Mouse (Mus musculus): ENCODE measurements at regions not wholly inside any gene's neighbourhood (a gene's known extent, or its start where the extent isn't known, plus 50 kb on each side); places are given as distances from the start of the nearest gene placed in this dataset.

DNA sequence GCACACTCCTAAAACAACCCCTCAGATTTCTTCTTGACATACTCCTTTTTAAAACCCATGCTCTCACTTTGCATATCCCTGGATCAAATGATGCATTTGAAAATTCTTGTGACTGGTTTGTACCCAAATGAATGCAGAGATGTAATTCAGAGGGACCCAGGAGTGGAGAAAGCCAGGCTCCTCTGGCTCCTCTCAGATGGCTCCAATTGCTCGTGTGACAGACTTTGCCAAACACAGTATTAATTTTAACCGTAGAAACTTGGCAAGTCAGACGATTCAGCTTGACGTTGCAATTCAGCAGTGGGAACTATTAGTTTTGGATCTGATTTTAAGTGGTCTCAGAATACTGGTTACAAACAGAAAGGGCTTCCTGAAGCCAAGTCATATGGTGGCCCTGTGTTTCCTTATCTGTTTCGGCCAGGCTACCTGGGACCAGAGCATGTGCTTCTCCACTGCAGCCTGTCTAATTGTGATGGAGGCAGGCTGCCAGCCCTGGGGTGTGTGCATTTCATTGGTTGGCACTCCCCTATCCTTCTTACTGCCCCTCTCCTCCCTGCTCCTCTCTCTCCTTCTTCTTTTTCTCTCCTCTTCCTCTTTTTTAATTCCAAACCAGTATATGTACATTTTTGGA lies 81.9 kb upstream of the Klf12 start:
- H3K4me1 ChIP-seq (ENCODE audit: control insufficient read depth, insufficient read depth, low read length): no peaks in the 10 kb centered on the region
- intact Hi-C loops (cut with DNase I): no loop called here
- no peak for DNase-seq

GRCm38 (mm10) chr14:100362786-100363185 lies 78.3 kb upstream of the Klf12 start:
- TF ChIP-seq POLR2A (IDR thresholded peaks at IDR 0.05; ENCODE audit: insufficient read depth, low read depth, low read length): no peak
- TF ChIP-seq CTCF (IDR thresholded peaks at IDR 0.05): no peak
- TF ChIP-seq EP300 (IDR thresholded peaks at IDR 0.05; ENCODE audit: insufficient read depth, low read depth, low read length): no peak
- H3K27me3 ChIP-seq (ENCODE audit: control insufficient read depth, insufficient read depth, low read length): no peaks in the 10 kb centered on the region
- WGBS: 65% methylated on average over 3 of the region's 3 CpGs
- H3K4me3 ChIP-seq: no peak overlapping the region
- H3K27ac ChIP-seq: no peak overlapping the region
- no peaks in the 10 kb centered on the region for H3K36me3 ChIP-seq (ENCODE audit: control insufficient read depth, insufficient read depth, low read length)
- no peak overlapping the region for H3K9ac ChIP-seq (ENCODE audit: low read depth, low read length)
- no peaks in the 10 kb centered on the region for H3K4me1 ChIP-seq (ENCODE audit: control insufficient read depth, insufficient read depth, low read length)
- no peak for DNase-seq
- H3K79me2 ChIP-seq (replicated peaks; ENCODE audit: control insufficient read depth, insufficient read depth, low read length): no peaks in the 10 kb centered on the region
- intact Hi-C loops (cut with DNase I): no loop called here

More for the DNA sequence above, 81.9 kb upstream of the Klf12 start:
- no peaks in the 10 kb centered on the region for H3K27me3 ChIP-seq (ENCODE audit: control insufficient read depth, insufficient read depth, low read length)
- no peak overlapping the region for H3K9ac ChIP-seq (ENCODE audit: low read depth, low read length)
- no peak overlapping the region for H3K4me3 ChIP-seq
- 40% methylated on average over 5 of the region's 5 CpGs for WGBS
- H3K36me3 ChIP-seq (ENCODE audit: control insufficient read depth, insufficient read depth, low read length): no peaks in the 10 kb centered on the region
- H3K27ac ChIP-seq: no peak overlapping the region
- H3K79me2 ChIP-seq (replicated peaks; ENCODE audit: control insufficient read depth, insufficient read depth, low read length): no peaks in the 10 kb centered on the region
- TF ChIP-seq CTCF (IDR thresholded peaks at IDR 0.05) (no peak), EP300 (IDR thresholded peaks at IDR 0.05; ENCODE audit: insufficient read depth, low read depth, low read length) (no peak), POLR2A (IDR thresholded peaks at IDR 0.05; ENCODE audit: insufficient read depth, low read depth, low read length) (no peak)

DNA sequence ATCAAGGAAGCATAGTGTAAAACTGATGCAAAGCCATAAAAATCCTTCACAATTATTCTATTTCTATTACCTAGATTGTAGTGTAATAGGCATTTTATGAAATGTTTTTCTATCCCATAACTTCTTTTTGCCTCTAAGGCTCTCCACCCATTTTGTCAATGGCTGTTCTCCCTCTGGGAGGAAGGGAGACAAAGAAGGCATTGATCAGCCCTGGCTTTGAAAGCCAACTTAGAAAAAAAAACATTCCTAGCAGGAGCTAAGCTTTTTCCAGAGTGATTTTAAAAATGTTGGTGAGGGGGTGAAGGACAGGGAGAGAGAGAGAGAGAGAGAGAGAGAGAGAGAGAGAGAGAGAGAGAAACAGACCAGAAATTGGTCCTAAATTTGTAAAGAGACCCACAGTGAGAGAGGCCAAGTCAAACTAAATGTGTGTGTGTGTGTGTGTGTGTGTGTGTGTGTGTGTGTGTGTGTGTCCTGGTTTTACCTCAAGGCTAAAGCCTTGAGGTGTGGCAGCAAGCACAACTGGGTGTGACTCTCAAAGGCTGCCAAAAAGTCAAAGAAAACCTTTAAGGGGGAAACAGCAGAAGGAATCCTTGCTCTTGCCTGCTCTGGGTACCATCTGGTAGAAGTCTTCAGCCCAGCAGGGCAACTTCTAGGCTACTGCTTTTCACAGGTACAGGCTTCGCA lies 77.0 kb upstream of the Klf12 start:
- TF ChIP-seq EP300 (IDR thresholded peaks at IDR 0.05; ENCODE audit: insufficient read depth, low read depth, low read length) (no peak), CTCF (IDR thresholded peaks at IDR 0.05) (no peak), POLR2A (IDR thresholded peaks at IDR 0.05; ENCODE audit: insufficient read depth, low read depth, low read length) (no peak)
- 100% methylated on average over 1 of the region's 1 CpGs for WGBS
- H3K27me3 ChIP-seq (ENCODE audit: control insufficient read depth, insufficient read depth, low read length): no peaks in the 10 kb centered on the region
- DNase-seq: no peak
- no peak overlapping the region for H3K4me3 ChIP-seq
- H3K79me2 ChIP-seq (replicated peaks; ENCODE audit: control insufficient read depth, insufficient read depth, low read length): no peaks in the 10 kb centered on the region
- no peaks in the 10 kb centered on the region for H3K36me3 ChIP-seq (ENCODE audit: control insufficient read depth, insufficient read depth, low read length)
- H3K27ac ChIP-seq: no peak overlapping the region
- no peaks in the 10 kb centered on the region for H3K4me1 ChIP-seq (ENCODE audit: control insufficient read depth, insufficient read depth, low read length)
- no peak overlapping the region for H3K9ac ChIP-seq (ENCODE audit: low read depth, low read length)
- intact Hi-C loops (cut with DNase I): no loop called here

- no peak overlapping the region for H3K9ac ChIP-seq (ENCODE audit: low read depth, low read length)
- no peaks in the 10 kb centered on the region for H3K4me1 ChIP-seq (ENCODE audit: control insufficient read depth, insufficient read depth, low read length)
- H3K36me3 ChIP-seq (ENCODE audit: control insufficient read depth, insufficient read depth, low read length): no peaks in the 10 kb centered on the region
- peak in 1 of 2 experiments; percentile 18 for DNase-seq
- intact Hi-C loops (cut with DNase I): no loop called here
- H3K27me3 ChIP-seq (ENCODE audit: control insufficient read depth, insufficient read depth, low read length): no peaks in the 10 kb centered on the region
- TF ChIP-seq CTCF (IDR thresholded peaks at IDR 0.05) (no peak), EP300 (IDR thresholded peaks at IDR 0.05; ENCODE audit: insufficient read depth, low read depth, low read length) (no peak), POLR2A (IDR thresholded peaks at IDR 0.05; ENCODE audit: insufficient read depth, low read depth, low read length) (no peak)
- 73% methylated on average over 3 of the region's 3 CpGs for WGBS
- no peaks in the 10 kb centered on the region for H3K79me2 ChIP-seq (replicated peaks; ENCODE audit: control insufficient read depth, insufficient read depth, low read length)
- H3K27ac ChIP-seq: no peak overlapping the region
- H3K4me3 ChIP-seq: no peak overlapping the region
These were observed 75.4 kb upstream of the Klf12 start for GRCm38 (mm10) chr14:100359881-100360280.

GRCm38 (mm10) chr14:100357131-100357530 lies 72.7 kb upstream of the Klf12 start:
- no peaks in the 10 kb centered on the region for H3K79me2 ChIP-seq (replicated peaks; ENCODE audit: control insufficient read depth, insufficient read depth, low read length)
- H3K4me1 ChIP-seq (ENCODE audit: control insufficient read depth, insufficient read depth, low read length): no peaks in the 10 kb centered on the region
- H3K27me3 ChIP-seq (ENCODE audit: control insufficient read depth, insufficient read depth, low read length): no peaks in the 10 kb centered on the region
- DNase-seq: no peak
- no peak overlapping the region for H3K4me3 ChIP-seq
- H3K27ac ChIP-seq: no peak overlapping the region
- intact Hi-C loops (cut with DNase I): no loop called here
- H3K36me3 ChIP-seq (ENCODE audit: control insufficient read depth, insufficient read depth, low read length): no peaks in the 10 kb centered on the region
- H3K9ac ChIP-seq (ENCODE audit: low read depth, low read length): no peak overlapping the region
- no peak for TF ChIP-seq CTCF (IDR thresholded peaks at IDR 0.05)
- no peak for TF ChIP-seq EP300 (IDR thresholded peaks at IDR 0.05; ENCODE audit: insufficient read depth, low read depth, low read length)
- TF ChIP-seq POLR2A (IDR thresholded peaks at IDR 0.05; ENCODE audit: insufficient read depth, low read depth, low read length): no peak
- 69% methylated on average over 4 of the region's 4 CpGs for WGBS

DNA sequence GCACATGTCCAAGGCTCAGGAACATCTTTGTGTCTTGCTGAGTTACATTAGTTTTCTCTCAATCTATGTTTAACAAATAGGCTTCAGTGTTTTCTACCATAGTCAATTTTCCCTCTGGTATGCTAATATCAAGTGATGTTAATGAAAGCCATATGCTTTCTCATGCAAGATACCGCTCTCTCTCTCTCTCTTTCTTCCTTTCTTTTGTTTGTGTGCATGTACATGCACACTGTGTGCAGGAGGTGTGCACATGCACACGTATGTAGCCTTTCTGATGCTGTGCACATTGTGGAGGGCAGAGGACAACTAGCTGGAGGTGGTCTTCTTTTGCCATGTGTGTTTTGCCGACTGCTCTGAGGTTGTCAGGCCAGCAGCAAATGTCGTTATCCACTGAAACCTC lies 69.0 kb upstream of the Klf12 start:
- H3K27me3 ChIP-seq (ENCODE audit: control insufficient read depth, insufficient read depth, low read length): no peaks in the 10 kb centered on the region
- intact Hi-C loops (cut with DNase I): no loop called here
- TF ChIP-seq CTCF (IDR thresholded peaks at IDR 0.05) (no peak), POLR2A (IDR thresholded peaks at IDR 0.05; ENCODE audit: insufficient read depth, low read depth, low read length) (no peak), EP300 (IDR thresholded peaks at IDR 0.05; ENCODE audit: insufficient read depth, low read depth, low read length) (no peak)
- H3K79me2 ChIP-seq (replicated peaks; ENCODE audit: control insufficient read depth, insufficient read depth, low read length): no peaks in the 10 kb centered on the region
- H3K4me3 ChIP-seq: no peak overlapping the region
- H3K4me1 ChIP-seq (ENCODE audit: control insufficient read depth, insufficient read depth, low read length): no peaks in the 10 kb centered on the region
- WGBS: 95% methylated on average over 4 of the region's 4 CpGs
- no peaks in the 10 kb centered on the region for H3K36me3 ChIP-seq (ENCODE audit: control insufficient read depth, insufficient read depth, low read length)
- H3K27ac ChIP-seq: no peak overlapping the region
- DNase-seq: no peak
- no peak overlapping the region for H3K9ac ChIP-seq (ENCODE audit: low read depth, low read length)

Measured in heart, adult 2 months (tissue).